Mouse (Mus musculus): ENCODE measurements around the gene Sdk1. TPM values are rescaled to one million over a fixed set of nuclear protein-coding genes. Genes with fewer than 3 reads are reported as not detected.

The Sdk1 gene
- total and polyA plus RNA-seq, 3 experiments = 0.04 to 0.87 TPM; not detected in 1

- H3K27me3 ChIP-seq (replicated peaks) = no peaks in the 10 kb centered on the region
- in situ Hi-C loops (cut with MboI; ENCODE audit: low pct_ligation_motif_present, low pct_unique_long_range_greater_than_20kb, low sequenced_read_pairs) (no loop called here), dilution Hi-C loops (cut with MboI; ENCODE audit: extremely low pct_ligation_motif_present, extremely low pct_unique_long_range_greater_than_20kb, low sequenced_read_pairs) (no loop called here)
- TF ChIP-seq UBTF (IDR thresholded peaks at IDR 0.05; ENCODE audit: low read depth, low read length) (no peak), NELFE (IDR thresholded peaks at IDR 0.05; ENCODE audit: low read depth, low read length) (no peak), E2F4 (IDR thresholded peaks at IDR 0.05; ENCODE audit: insufficient replicate concordance, low read depth, low read length) (no peak), TCF12 (IDR thresholded peaks at IDR 0.05; ENCODE audit: low read depth, low read length) (no peak), ZC3H11A (IDR thresholded peaks at IDR 0.05; ENCODE audit: low read depth, low read length) (no peak), GABPA (IDR thresholded peaks at IDR 0.05; ENCODE audit: insufficient replicate concordance, low read depth, low read length) (no peak), MAX (IDR thresholded peaks at IDR 0.05; ENCODE audit: low read length) (no peak), ZKSCAN1 (IDR thresholded peaks at IDR 0.05; ENCODE audit: borderline replicate concordance, low read depth, low read length) (no peak), RAD21 (IDR thresholded peaks at IDR 0.05; ENCODE audit: low read depth, low read length) (no peak), PAX5 (IDR thresholded peaks at IDR 0.05; ENCODE audit: low read length) (no peak), SIN3A (IDR thresholded peaks at IDR 0.05; ENCODE audit: low read length) (no peak), CTCF (conservative IDR thresholded peaks at IDR 0.05 in 1 of 2, IDR thresholded peaks at IDR 0.05 in 1 of 2; ENCODE audit: low read depth in 2 of 2, low read length in 2 of 2) (no peak), POLR2AphosphoS2 (IDR thresholded peaks at IDR 0.05; ENCODE audit: low read depth, low read length) (no peak)
- H3K79me2 ChIP-seq (replicated peaks; ENCODE audit: control insufficient read depth, extremely low read depth, insufficient read depth, poor library complexity, severe bottlenecking) = no peaks in the 10 kb centered on the region
- no peak overlapping the region for H3K27ac ChIP-seq (ENCODE audit: insufficient read depth, low read depth)
- H3K4me1 ChIP-seq (ENCODE audit: control insufficient read depth in 1 of 2, insufficient read depth in 2 of 2) = no peaks in the 10 kb centered on the region
- H3K4me3 ChIP-seq (replicated peaks in 1 of 3; ENCODE audit: low read depth in 2 of 3, low read length in 2 of 3, poor library complexity in 1 of 3) = no peak overlapping the region
- no peak for DNase-seq (ENCODE audit: extremely low read depth)
- no peak overlapping the region for H3K9ac ChIP-seq (ENCODE audit: insufficient read depth, low read depth)
- H3K9me3 ChIP-seq (replicated peaks; ENCODE audit: low read length) = peaks cover 3% of the 10 kb centered on the region
- no peaks in the 10 kb centered on the region for H3K36me3 ChIP-seq (replicated peaks in 1 of 2; ENCODE audit: control insufficient read depth in 1 of 2, insufficient read depth in 1 of 2, low read length in 1 of 2)
- no peak overlapping the region for H3K4me2 ChIP-seq (ENCODE audit: insufficient read depth, low read depth, poor library complexity, severe bottlenecking)
Observed at GRCm38 (mm10) chr5:141698406-141698805, 457.1 kb downstream of the Sdk1 start.

GRCm38 (mm10) chr5:141720751-141721150 is 479.5 kb downstream of the Sdk1 start:
- in situ Hi-C loops (cut with MboI; ENCODE audit: low pct_ligation_motif_present, low pct_unique_long_range_greater_than_20kb, low sequenced_read_pairs) (no loop called here), dilution Hi-C loops (cut with MboI; ENCODE audit: extremely low pct_ligation_motif_present, extremely low pct_unique_long_range_greater_than_20kb, low sequenced_read_pairs) (no loop called here)

More at GRCm38 (mm10) chr5:141720751-141721150, 479.5 kb downstream of the Sdk1 start:
- DNase-seq (ENCODE audit: extremely low read depth) = no peak
- Histone ChIP-seq H3K4me1 (ENCODE audit: control insufficient read depth in 1 of 2, insufficient read depth in 2 of 2) (no peaks in the 10 kb centered on the region), H3K79me2 (replicated peaks; ENCODE audit: control insufficient read depth, extremely low read depth, insufficient read depth, poor library complexity, severe bottlenecking) (no peaks in the 10 kb centered on the region), H3K4me3 (replicated peaks in 1 of 3; ENCODE audit: low read depth in 2 of 3, low read length in 2 of 3, poor library complexity in 1 of 3) (no peak overlapping the region), H3K27ac (ENCODE audit: insufficient read depth, low read depth) (no peak overlapping the region), H3K4me2 (ENCODE audit: insufficient read depth, low read depth, poor library complexity, severe bottlenecking) (no peak overlapping the region), H3K36me3 (replicated peaks in 1 of 2; ENCODE audit: control insufficient read depth in 1 of 2, insufficient read depth in 1 of 2, low read length in 1 of 2) (no peaks in the 10 kb centered on the region), H3K27me3 (replicated peaks) (no peaks in the 10 kb centered on the region), H3K9me3 (replicated peaks; ENCODE audit: low read length) (no peaks in the 10 kb centered on the region), H3K9ac (ENCODE audit: insufficient read depth, low read depth) (no peak overlapping the region)
- TF ChIP-seq JUN (IDR thresholded peaks at IDR 0.05; ENCODE audit: insufficient read depth, low read depth, low read length) (no peak), ZMIZ1 (IDR thresholded peaks at IDR 0.05; ENCODE audit: low read depth, low read length) (no peak), MXI1 (IDR thresholded peaks at IDR 0.05; ENCODE audit: low read depth, low read length) (no peak), ETS1 (conservative IDR thresholded peaks at IDR 0.05; ENCODE audit: low read depth, low read length) (no peak), NRF1 (IDR thresholded peaks at IDR 0.05; ENCODE audit: low read depth, low read length) (no peak), ZKSCAN1 (IDR thresholded peaks at IDR 0.05; ENCODE audit: borderline replicate concordance, low read depth, low read length) (no peak), CHD2 (IDR thresholded peaks at IDR 0.05; ENCODE audit: low read length) (no peak)

Data from CH12.LX (cell line).